Mouse (Mus musculus): ENCODE data around the gene Galm. TPM values are rescaled to one million over a fixed set of nuclear protein-coding genes. Genes with fewer than 3 reads are reported as not detected.
A peak's percentile ranks its signal among the peaks of the same experiment; 100 is the strongest.
"Not testable (repeated sequence)": the region's sequence is repeated elsewhere in the genome, so short reads cannot be mapped to it uniquely, and the experiment has no call there.

Gene Galm
- polyA plus RNA-seq, 1 experiment from 2014 or later, result 31.9 TPM

- Histone ChIP-seq H3K4me1 (replicated peaks) (peaks cover 6% of the 10 kb centered on the region; the same call in 1 of the 2 replicates), H3K27me3 (no peaks in the 10 kb centered on the region), H3K4me2 (no peak overlapping the region), H3K4me3 (replicated peaks) (no peak overlapping the region), H3K9ac (no peak overlapping the region), H3K36me3 (replicated peaks) (no peaks in the 10 kb centered on the region), H3K9me3 (replicated peaks) (no peaks in the 10 kb centered on the region), H3K27ac (replicated peaks) (no peak overlapping the region)
- no peak for ATAC-seq (ENCODE audit: insufficient read depth)
- WGBS (ENCODE audit: insufficient replicate concordance), result 69% methylated on average over 3 of the region's 3 CpGs
Measured at GRCm38 (mm10) chr17:80175966-80176365, 48.7 kb downstream of the Galm start.

GRCm38 (mm10) chr17:80178846-80179245, 51.6 kb downstream of the Galm start:
- not testable (repeated sequence) for H3K9me3 ChIP-seq (replicated peaks); H3K36me3 ChIP-seq (replicated peaks); H3K4me3 ChIP-seq (replicated peaks); H3K4me1 ChIP-seq (replicated peaks); H3K4me2 ChIP-seq; H3K9ac ChIP-seq; H3K27ac ChIP-seq (replicated peaks); H3K27me3 ChIP-seq; ATAC-seq (ENCODE audit: insufficient read depth)
- 81% methylated on average over 3 of the region's 3 CpGs for WGBS (ENCODE audit: insufficient replicate concordance)

- H3K4me2 ChIP-seq, result no peak overlapping the region
- no peaks in the 10 kb centered on the region for H3K9me3 ChIP-seq (replicated peaks)
- no peaks in the 10 kb centered on the region for H3K36me3 ChIP-seq (replicated peaks)
- H3K9ac ChIP-seq, result no peak overlapping the region
- no peak overlapping the region for H3K4me3 ChIP-seq (replicated peaks)
- no peaks in the 10 kb centered on the region for H3K27me3 ChIP-seq
- no peak overlapping the region for H3K27ac ChIP-seq (replicated peaks)
- ATAC-seq (ENCODE audit: insufficient read depth), result peak; percentile 58
- peaks cover 2% of the 10 kb centered on the region; the same call in 1 of the 2 replicates for H3K4me1 ChIP-seq (replicated peaks)
- 0% methylated on average over 6 of the region's 6 CpGs for WGBS (ENCODE audit: insufficient replicate concordance)
Measured at GRCm38 (mm10) chr17:80179959-80180358, 52.7 kb downstream of the Galm start.

GRCm38 (mm10) chr17:80180468-80180867, 53.2 kb downstream of the Galm start:
- H3K27me3 ChIP-seq, result no peaks in the 10 kb centered on the region
- H3K27ac ChIP-seq (replicated peaks), result no peak overlapping the region
- ATAC-seq (ENCODE audit: insufficient read depth), result no peak
- H3K4me1 ChIP-seq (replicated peaks), result no peaks in the 10 kb centered on the region
- no peaks in the 10 kb centered on the region for H3K36me3 ChIP-seq (replicated peaks)
- no peak overlapping the region for H3K4me3 ChIP-seq (replicated peaks)
- H3K4me2 ChIP-seq, result no peak overlapping the region
- no peaks in the 10 kb centered on the region for H3K9me3 ChIP-seq (replicated peaks)
- no peak overlapping the region for H3K9ac ChIP-seq

GRCm38 (mm10) chr17:80183615-80184014, 56.3 kb downstream of the Galm start:
- no peak overlapping the region for H3K27ac ChIP-seq (replicated peaks)
- H3K27me3 ChIP-seq, result no peaks in the 10 kb centered on the region
- H3K4me2 ChIP-seq, result no peak overlapping the region
- WGBS (ENCODE audit: insufficient replicate concordance), result 58% methylated on average over 10 of the region's 10 CpGs
- H3K4me3 ChIP-seq (replicated peaks), result no peak overlapping the region
- ATAC-seq (ENCODE audit: insufficient read depth), result no peak
- H3K9me3 ChIP-seq (replicated peaks), result no peaks in the 10 kb centered on the region
- H3K4me1 ChIP-seq (replicated peaks), result no peaks in the 10 kb centered on the region
- no peak overlapping the region for H3K9ac ChIP-seq
- no peaks in the 10 kb centered on the region for H3K36me3 ChIP-seq (replicated peaks)

GRCm38 (mm10) chr17:80193075-80193474, 65.8 kb downstream of the Galm start:
- Histone ChIP-seq H3K27ac (replicated peaks) (no peak overlapping the region), H3K9me3 (replicated peaks) (no peaks in the 10 kb centered on the region), H3K4me1 (replicated peaks) (no peaks in the 10 kb centered on the region; the same call in 1 of the 2 replicates), H3K4me2 (no peak overlapping the region), H3K4me3 (replicated peaks) (no peak overlapping the region), H3K27me3 (no peaks in the 10 kb centered on the region), H3K36me3 (replicated peaks) (peaks cover 11% of the 10 kb centered on the region), H3K9ac (no peak overlapping the region)
- ATAC-seq (ENCODE audit: insufficient read depth), result no peak
- 58% methylated on average over 5 of the region's 5 CpGs for WGBS (ENCODE audit: insufficient replicate concordance)

- Histone ChIP-seq H3K9ac (no peak overlapping the region), H3K4me2 (no peak overlapping the region), H3K36me3 (replicated peaks) (peaks cover 62% of the 10 kb centered on the region), H3K4me1 (replicated peaks) (peaks cover 3% of the 10 kb centered on the region; the same call in 1 of the 2 replicates), H3K27ac (replicated peaks) (no peak overlapping the region), H3K4me3 (replicated peaks) (no peak overlapping the region), H3K9me3 (replicated peaks) (no peaks in the 10 kb centered on the region), H3K27me3 (no peaks in the 10 kb centered on the region)
- ATAC-seq (ENCODE audit: insufficient read depth), result no peak
- 77% methylated on average over 3 of the region's 3 CpGs for WGBS (ENCODE audit: insufficient replicate concordance)
Measured at GRCm38 (mm10) chr17:80199160-80199778, 72.0 kb downstream of the Galm start.

- WGBS (ENCODE audit: insufficient replicate concordance), result 13% methylated on average over 5 of the region's 5 CpGs
- H3K27me3 ChIP-seq, result no peaks in the 10 kb centered on the region
- H3K4me3 ChIP-seq (replicated peaks), result peak overlapping the region; percentile 97
- ATAC-seq (ENCODE audit: insufficient read depth), result no peak
- no peaks in the 10 kb centered on the region for H3K9me3 ChIP-seq (replicated peaks)
- H3K27ac ChIP-seq (replicated peaks), result 0 out of 2 replicates have a peak overlapping the region, but pooled peaks have one; percentile 97
- peak overlapping the region; percentile 93 for H3K9ac ChIP-seq
- H3K36me3 ChIP-seq (replicated peaks), result peaks cover 44% of the 10 kb centered on the region
- peaks cover 21% of the 10 kb centered on the region for H3K4me1 ChIP-seq (replicated peaks)
- H3K4me2 ChIP-seq, result peak overlapping the region; percentile 82
Measured at GRCm38 (mm10) chr17:80205657-80206056, 78.4 kb downstream of the Galm start.

- 0% methylated on average over 36 of the region's 36 CpGs for WGBS (ENCODE audit: insufficient replicate concordance)
- Histone ChIP-seq H3K27ac (replicated peaks) (peak overlapping the region; percentile 97), H3K4me3 (replicated peaks) (peak overlapping the region; percentile 97), H3K9me3 (replicated peaks) (no peaks in the 10 kb centered on the region), H3K4me2 (peak overlapping the region; percentile 82), H3K36me3 (replicated peaks) (peaks cover 40% of the 10 kb centered on the region), H3K4me1 (replicated peaks) (peaks cover 21% of the 10 kb centered on the region), H3K27me3 (no peaks in the 10 kb centered on the region), H3K9ac (peak overlapping the region; percentile 93)
- ATAC-seq (ENCODE audit: insufficient read depth), result peak; percentile 64
Measured at GRCm38 (mm10) chr17:80206301-80206670, 79.0 kb downstream of the Galm start.

GRCm38 (mm10) chr17:80206671-80207581, 79.7 kb downstream of the Galm start, which contains the start of the genes Srsf7 and Ttc39d:
TSS of gene Srsf7 (minus strand) at chr17:80207307.
TSS of gene Ttc39d (plus strand) at chr17:80207460.
- Histone ChIP-seq H3K4me1 (replicated peaks) (peaks cover 21% of the 10 kb centered on the region), H3K36me3 (replicated peaks) (peaks cover 33% of the 10 kb centered on the region), H3K27me3 (no peaks in the 10 kb centered on the region), H3K4me2 (peak within 1 kb of the TSS; percentile 82), H3K9ac (peak within 1 kb of the TSS; percentile 93), H3K27ac (replicated peaks) (peak within 1 kb of the TSS; percentile 97), H3K9me3 (replicated peaks) (no peaks in the 10 kb centered on the region), H3K4me3 (replicated peaks) (peak within 1 kb of the TSS; percentile 97)
- ATAC-seq (ENCODE audit: insufficient read depth), result peak; percentile 88
- under 1% methylated on average over 90 of the region's 95 CpGs for WGBS (ENCODE audit: insufficient replicate concordance)

- 77% methylated on average over 4 of the region's 4 CpGs for WGBS (ENCODE audit: insufficient replicate concordance)
- H3K27ac ChIP-seq (replicated peaks); ATAC-seq (ENCODE audit: insufficient read depth); H3K4me3 ChIP-seq (replicated peaks); H3K4me2 ChIP-seq; H3K27me3 ChIP-seq; H3K36me3 ChIP-seq (replicated peaks); H3K9ac ChIP-seq; H3K4me1 ChIP-seq (replicated peaks); H3K9me3 ChIP-seq (replicated peaks): not testable (repeated sequence)
Measured at GRCm38 (mm10) chr17:80213998-80214397, 86.7 kb downstream of the Galm start.
